Mouse (Mus musculus) liver, embryonic 14.5 days (tissue): Measurements from ENCODE around the gene Synj1.

Source experiments
- CTCF ChIP-seq: IDR thresholded peaks from 2 replicates; pipeline ENCODE4 v1.5.1; 2016; ENCODE audit warnings: antibody characterized with exemption, low read depth, control low read depth
- EP300 ChIP-seq: IDR thresholded peaks from 2 replicates; pipeline ENCODE4 v1.6.1; 2016; ENCODE audit warnings: antibody characterized with exemption, low read depth

GRCm38 (mm10) chr16:90995023-90995422, 16.1 kb downstream of the Synj1 start:
- no peak for TF ChIP-seq EP300
- TF ChIP-seq CTCF, result no peak
